Mouse (Mus musculus): ENCODE measurements around the gene Dyrk1a.
A peak's percentile ranks its signal among the peaks of the same experiment; 100 is the strongest.

Dyrk1a gene

GRCm38 (mm10) chr16:94569229-94570176 is at the start of gene Dyrk1a:
Gene Dyrk1a (plus strand): TSS chr16:94570010.
- peak; percentile 98 to 99 for DNase-seq (ENCODE audit: low spot score in 2 of 2)

- no peak for DNase-seq (ENCODE audit: low spot score in 2 of 2)
Observed at GRCm38 (mm10) chr16:94523594-94524377, 46.0 kb upstream of the Dyrk1a start.

DNA sequence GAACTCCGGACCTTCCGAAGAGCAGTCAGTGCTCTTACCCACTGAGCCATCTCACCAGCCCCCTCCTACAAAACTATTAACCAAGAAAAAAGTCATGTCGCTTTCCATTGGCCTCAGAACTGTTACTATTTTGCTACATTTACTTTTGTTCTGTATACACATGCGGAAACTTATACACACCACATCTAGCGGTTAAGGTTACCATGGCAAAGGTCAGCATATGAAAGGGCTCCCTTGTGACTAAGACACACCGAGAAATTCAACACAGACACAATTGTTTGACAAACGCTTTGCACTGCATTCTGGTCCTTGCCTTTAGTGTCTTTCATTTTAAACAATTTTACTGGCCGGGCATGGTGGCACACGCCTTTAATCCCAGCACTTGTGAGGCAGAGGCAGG is 45.1 kb upstream of the Dyrk1a start:
- no peak for DNase-seq (ENCODE audit: low spot score in 2 of 2)

GRCm38 (mm10) chr16:94525955-94526343 is 43.9 kb upstream of the Dyrk1a start:
- DNase-seq (ENCODE audit: low spot score in 2 of 2): no peak

- DNase-seq (ENCODE audit: low spot score in 2 of 2): peak; percentile 96 to 97
Observed at GRCm38 (mm10) chr16:94526344-94527151, 43.3 kb upstream of the Dyrk1a start, which contains the start of gene Vps26c. Gene Vps26c (minus strand): TSS chr16:94526830.

DNA sequence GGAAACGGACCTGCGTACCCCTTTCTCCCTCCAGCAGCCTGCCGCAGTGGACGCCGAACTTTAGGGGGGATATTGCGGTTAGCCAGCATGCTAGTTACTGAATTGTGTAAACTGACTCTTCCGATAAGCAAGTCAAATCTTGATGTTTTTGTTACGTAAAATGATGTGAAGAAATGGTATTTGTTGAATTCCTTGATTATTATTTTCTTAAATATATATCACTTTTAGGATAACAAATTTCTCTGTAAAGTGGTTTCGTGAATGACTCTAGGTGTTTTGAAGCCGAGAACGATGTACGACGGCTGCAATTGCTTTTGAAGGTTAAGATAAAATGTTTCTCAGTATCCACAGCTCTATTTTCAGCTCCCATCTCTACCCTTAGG is 42.7 kb upstream of the Dyrk1a start:
- no peak for DNase-seq (ENCODE audit: low spot score in 2 of 2)

- no peak for DNase-seq (ENCODE audit: low spot score in 2 of 2)
Observed at GRCm38 (mm10) chr16:94527546-94527945, 42.3 kb upstream of the Dyrk1a start.

DNA sequence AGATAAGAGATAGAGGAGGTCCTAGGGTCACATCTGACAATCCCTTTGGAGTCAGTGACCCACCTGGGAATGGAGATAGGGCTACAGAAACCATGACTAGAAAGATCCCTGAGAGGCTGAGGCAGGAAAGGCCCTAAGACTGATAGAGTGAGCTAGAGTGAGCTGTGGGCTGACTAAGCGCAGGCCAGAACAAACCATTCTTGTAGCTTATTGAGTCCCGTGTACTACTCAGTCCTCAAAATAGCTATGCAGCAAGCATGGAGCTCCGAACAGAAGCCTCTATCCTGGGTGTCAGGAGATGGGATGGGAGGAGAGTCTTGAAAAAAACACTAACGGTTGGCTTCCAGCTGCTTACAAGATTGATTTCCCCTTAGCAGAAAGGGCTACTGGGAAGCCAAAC is 38.5 kb upstream of the Dyrk1a start:
- no peak for DNase-seq (ENCODE audit: low spot score in 2 of 2)

DNA sequence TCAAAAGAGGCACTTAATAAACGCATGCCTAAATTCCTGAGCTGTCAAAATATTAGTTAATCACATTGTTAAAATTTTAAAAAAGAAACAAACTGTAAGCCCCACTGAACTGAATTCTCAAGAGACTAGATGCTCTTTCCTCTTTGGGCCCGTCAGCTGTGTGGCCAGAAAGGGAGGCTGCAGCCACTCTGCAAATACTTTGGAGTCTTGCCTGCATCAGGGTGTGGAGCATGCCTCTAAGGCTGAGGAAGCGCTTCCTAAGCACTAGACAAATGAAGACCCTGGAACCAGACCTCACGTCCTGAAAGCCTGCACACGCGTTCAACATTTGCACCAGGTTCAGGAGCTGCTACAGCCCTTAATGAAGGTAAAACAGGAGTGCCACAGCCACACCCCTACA is 36.1 kb upstream of the Dyrk1a start:
- DNase-seq (ENCODE audit: low spot score in 2 of 2): no peak

GRCm38 (mm10) chr16:94535716-94536115 is 34.1 kb upstream of the Dyrk1a start:
- DNase-seq (ENCODE audit: low spot score in 2 of 2): no peak

DNA sequence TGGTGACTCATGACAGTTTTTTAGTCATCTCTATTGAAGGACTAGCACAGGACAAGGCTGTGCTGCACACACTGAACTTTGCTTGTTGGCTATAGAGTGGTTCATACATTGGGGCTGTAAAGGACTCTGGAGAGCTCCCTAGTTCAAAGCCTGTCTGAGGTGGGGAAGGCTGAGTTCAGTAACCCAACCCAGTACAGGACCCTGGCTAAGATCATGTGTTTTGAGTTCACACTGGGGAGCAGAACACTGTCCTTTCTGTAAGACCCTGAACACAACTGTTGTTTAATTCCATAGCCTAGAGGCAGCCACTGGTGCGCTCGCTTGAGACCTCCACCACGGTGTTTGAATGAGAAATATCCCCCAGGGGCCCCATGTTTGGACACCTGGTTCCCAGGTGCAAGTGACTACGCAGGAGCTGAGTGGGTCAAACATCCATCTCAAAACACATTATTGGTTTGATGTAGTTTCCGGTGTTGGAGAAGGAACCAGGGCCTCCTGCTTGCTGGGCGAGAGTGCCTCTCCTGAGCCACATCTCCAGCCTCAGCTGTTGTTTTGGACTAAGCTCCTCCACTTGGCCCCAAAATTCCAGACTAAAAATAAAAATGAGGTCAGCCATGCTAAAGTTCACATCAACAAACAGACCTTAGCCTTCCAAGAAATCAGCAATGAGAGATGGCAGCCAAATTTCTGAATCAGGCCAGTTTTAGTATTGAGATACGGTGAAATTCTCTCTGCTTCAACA is 33.2 kb upstream of the Dyrk1a start:
- DNase-seq (ENCODE audit: low spot score in 2 of 2): no peak

GRCm38 (mm10) chr16:94537159-94537527 is 32.7 kb upstream of the Dyrk1a start:
- no peak for DNase-seq (ENCODE audit: low spot score in 2 of 2)

- DNase-seq (ENCODE audit: low spot score in 2 of 2): no peak
Observed at GRCm38 (mm10) chr16:94540140-94540539, 29.7 kb upstream of the Dyrk1a start.

- DNase-seq (ENCODE audit: low spot score in 2 of 2): no peak
Observed at GRCm38 (mm10) chr16:94542898-94543297, 26.9 kb upstream of the Dyrk1a start.

DNA sequence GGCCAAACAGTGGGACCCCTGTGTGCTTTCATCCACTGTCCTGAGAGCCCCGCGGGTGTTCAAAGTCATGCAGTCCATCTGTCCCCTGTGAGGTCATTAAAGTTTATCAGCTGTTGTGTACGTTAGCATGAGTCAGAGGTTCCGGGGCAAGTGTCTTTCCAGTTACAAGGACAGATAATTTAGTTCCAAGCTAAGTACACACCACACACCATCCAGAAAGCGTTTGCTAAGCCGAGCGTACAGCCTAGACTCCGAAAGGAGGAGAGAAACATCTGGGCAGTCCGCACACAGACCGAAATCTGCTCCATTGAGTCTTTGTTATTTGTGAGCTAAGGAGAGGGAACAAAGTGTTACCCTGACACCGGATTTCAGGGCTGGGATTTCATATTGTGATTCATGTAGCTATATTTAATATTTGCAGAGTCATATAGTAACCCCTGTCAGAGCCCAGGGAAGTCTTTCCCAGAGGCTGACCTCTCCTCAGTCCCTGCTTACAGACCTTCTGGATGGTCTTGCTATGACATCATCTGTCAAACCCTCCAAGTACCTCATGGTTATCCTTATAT is 25.2 kb upstream of the Dyrk1a start:
- no peak for DNase-seq (ENCODE audit: low spot score in 2 of 2)

GRCm38 (mm10) chr16:94545781-94546562 is 23.8 kb upstream of the Dyrk1a start:
- no peak for DNase-seq (ENCODE audit: low spot score in 2 of 2)

DNA sequence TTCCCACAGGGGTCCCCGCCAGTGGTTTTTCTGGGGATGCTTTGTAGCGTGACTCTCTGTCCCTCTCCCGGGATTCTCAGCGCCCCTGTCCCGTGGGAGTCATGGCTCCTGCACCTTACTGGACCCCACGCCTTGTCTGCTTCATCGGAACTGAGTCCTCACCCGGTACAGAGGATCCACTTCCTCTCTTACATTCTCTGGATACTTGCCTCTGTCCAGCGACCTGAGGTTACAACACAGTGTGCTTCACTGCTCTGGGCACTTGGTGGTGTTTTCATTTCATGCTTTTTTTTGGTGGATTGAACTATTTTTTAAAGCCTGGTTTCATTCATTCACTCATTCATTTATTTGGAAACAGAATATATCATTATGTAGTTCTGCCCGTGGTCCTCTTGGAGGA is 20.0 kb upstream of the Dyrk1a start:
- no peak for DNase-seq (ENCODE audit: low spot score in 2 of 2)

GRCm38 (mm10) chr16:94551934-94552333 is 17.9 kb upstream of the Dyrk1a start:
- DNase-seq (ENCODE audit: low spot score in 2 of 2): no peak

DNA sequence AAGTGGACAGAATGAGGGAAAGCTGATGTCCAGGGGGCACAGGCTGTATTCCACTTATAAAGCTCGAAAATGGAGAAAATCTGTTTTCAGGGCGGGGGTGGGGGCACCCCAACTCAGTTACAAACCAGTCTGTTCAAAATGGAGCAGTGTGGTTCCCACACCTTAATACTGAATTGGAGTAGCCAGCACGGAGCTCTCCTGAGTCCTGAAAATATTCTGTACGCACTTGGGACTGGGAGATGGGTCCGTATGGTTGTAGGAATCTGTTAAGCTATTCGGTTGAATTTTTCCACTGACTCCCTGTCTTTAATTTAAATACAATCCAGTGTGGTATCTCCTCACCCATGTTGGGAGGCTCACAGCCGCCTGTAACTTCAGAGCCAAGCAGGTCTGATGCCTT is 14.5 kb upstream of the Dyrk1a start:
- DNase-seq (ENCODE audit: low spot score in 2 of 2): no peak

- no peak for DNase-seq (ENCODE audit: low spot score in 2 of 2)
Observed at GRCm38 (mm10) chr16:94556228-94556627, 13.6 kb upstream of the Dyrk1a start.
